Mouse (Mus musculus) cerebellum, adult 2 months (tissue): ENCODE measurements around the gene Fam57b.

Experiments used
- CTCF ChIP-seq: fragments of 200-500 bp; IDR thresholded peaks from 2 replicates; pipeline ENCODE4 v1.5.1; 2011; ENCODE audit warnings: low read depth, mild to moderate bottlenecking, control low read depth, low read length, moderate library complexity, borderline replicate concordance; ENCODE audit not compliant: insufficient read depth
- POLR2A ChIP-seq: fragments of 200-500 bp; IDR thresholded peaks from 2 replicates; pipeline ENCODE4 v1.6.1; 2011; ENCODE audit warnings: low read length, control low read depth, borderline replicate concordance; ENCODE audit not compliant: insufficient read depth

DNA sequence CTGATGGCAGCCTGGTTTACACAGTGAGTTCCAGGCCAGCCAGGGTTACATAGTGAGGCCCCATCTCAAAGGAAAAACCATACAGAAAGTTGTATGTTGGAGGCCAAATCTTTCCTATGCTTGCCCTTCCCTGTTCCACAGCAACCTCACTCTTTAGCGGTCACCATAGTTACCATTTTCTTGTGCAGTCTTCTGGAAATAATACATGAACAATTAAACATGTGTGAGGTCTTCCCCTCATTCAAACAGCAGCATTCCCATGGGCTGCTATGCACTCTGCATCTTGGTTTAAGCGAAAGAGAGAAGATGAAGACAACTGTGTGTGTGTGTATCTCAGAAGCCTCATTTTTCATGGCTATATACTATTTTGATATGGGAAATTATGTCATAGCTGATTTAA lies 48.0 kb downstream of the Fam57b start:
- TF ChIP-seq CTCF = no peak
- TF ChIP-seq POLR2A = no peak
